Mouse (Mus musculus): ENCODE measurements around the gene Sars. TPM values are rescaled to one million over a fixed set of nuclear protein-coding genes. Genes with fewer than 3 reads are reported as not detected.

Gene Sars
- polyA plus RNA-seq, 1 experiment from 2014 or later = 124 TPM

- H3K36me3 ChIP-seq = peaks cover 3% of the 10 kb centered on the region; the same call in 1 of the 2 replicates
- H3K4me3 ChIP-seq (replicated peaks) = peak overlapping the region; percentile 72
- WGBS = 40% methylated on average over 2 of the region's 2 CpGs
- no peak overlapping the region for H3K27ac ChIP-seq
- H3K27me3 ChIP-seq (replicated peaks) = no peaks in the 10 kb centered on the region
- H3K4me2 ChIP-seq = peak overlapping the region; percentile 74
- peaks cover 27% of the 10 kb centered on the region for H3K4me1 ChIP-seq
- H3K9me3 ChIP-seq = no peaks in the 10 kb centered on the region
- no peak overlapping the region for H3K9ac ChIP-seq
- ATAC-seq (ENCODE audit: insufficient read depth, low FRiP score, low read depth) = no peak
These were observed 60.6 kb downstream of the Sars start for GRCm38 (mm10) chr3:108384425-108384824.

- under 1% methylated on average over 44 of the region's 44 CpGs for WGBS
- Histone ChIP-seq H3K27me3 (replicated peaks) (no peaks in the 10 kb centered on the region), H3K4me3 (replicated peaks) (peak within 1 kb of the TSS; percentile 72), H3K4me1 (peaks cover 24% of the 10 kb centered on the region), H3K4me2 (peak within 1 kb of the TSS; percentile 74), H3K9me3 (no peaks in the 10 kb centered on the region), H3K27ac (peak within 1 kb of the TSS; percentile 60; the same call in 1 of the 2 replicates), H3K9ac (peak within 1 kb of the TSS; percentile 21; the same call in 1 of the 2 replicates), H3K36me3 (peaks cover 3% of the 10 kb centered on the region; the same call in 1 of the 2 replicates)
- ATAC-seq (ENCODE audit: insufficient read depth, low FRiP score, low read depth) = peak; percentile 84
These were observed 61.3 kb downstream of the Sars start, which contains the start of gene Psrc1 for GRCm38 (mm10) chr3:108383485-108384354. TSS of gene Psrc1 (plus strand) at chr3:108383839.

GRCm38 (mm10) chr3:108381945-108382875 is 62.8 kb downstream of the Sars start:
- ATAC-seq (ENCODE audit: insufficient read depth, low FRiP score, low read depth) = no peak
- 58% methylated on average over 14 of the region's 14 CpGs for WGBS
- peak overlapping the region; percentile 21 for H3K27ac ChIP-seq
- no peaks in the 10 kb centered on the region for H3K27me3 ChIP-seq (replicated peaks)
- no peaks in the 10 kb centered on the region for H3K9me3 ChIP-seq
- no peak overlapping the region for H3K4me3 ChIP-seq (replicated peaks)
- peak overlapping the region; percentile 74 for H3K4me2 ChIP-seq
- no peak overlapping the region for H3K9ac ChIP-seq
- peaks cover 24% of the 10 kb centered on the region for H3K4me1 ChIP-seq
- H3K36me3 ChIP-seq = peaks cover 3% of the 10 kb centered on the region; the same call in 1 of the 2 replicates

- ATAC-seq (ENCODE audit: insufficient read depth, low FRiP score, low read depth) = no peak
- Histone ChIP-seq H3K4me1 (peaks cover 24% of the 10 kb centered on the region), H3K9me3 (no peaks in the 10 kb centered on the region), H3K4me2 (no peak overlapping the region), H3K27ac (no peak overlapping the region), H3K4me3 (replicated peaks) (no peak overlapping the region), H3K9ac (no peak overlapping the region), H3K27me3 (replicated peaks) (no peaks in the 10 kb centered on the region), H3K36me3 (no peaks in the 10 kb centered on the region)
- 76% methylated on average over 6 of the region's 6 CpGs for WGBS
These were observed 64.3 kb downstream of the Sars start for GRCm38 (mm10) chr3:108380695-108381094.

GRCm38 (mm10) chr3:108378875-108379663 is 65.9 kb downstream of the Sars start:
- H3K36me3 ChIP-seq = no peaks in the 10 kb centered on the region
- WGBS = 81% methylated on average over 7 of the region's 7 CpGs
- H3K27me3 ChIP-seq (replicated peaks) = no peaks in the 10 kb centered on the region
- ATAC-seq (ENCODE audit: insufficient read depth, low FRiP score, low read depth) = no peak
- H3K9me3 ChIP-seq = no peaks in the 10 kb centered on the region
- no peak overlapping the region for H3K9ac ChIP-seq
- no peak overlapping the region for H3K27ac ChIP-seq
- H3K4me3 ChIP-seq (replicated peaks) = no peak overlapping the region
- peaks cover 12% of the 10 kb centered on the region; the same call in 1 of the 2 replicates for H3K4me1 ChIP-seq
- no peak overlapping the region for H3K4me2 ChIP-seq

Other genes starting within 250 kb of the Sars start
- 3.7 and 4.2 TPM in 2 replicates for gene Cyb561d1, start 244.0 kb downstream of the Sars start, polyA plus RNA-seq (2015; fragmentation: Nextera tagmentation; extraction: Ambion mirVana)
- gene Atxn7l2, start 234.3 kb downstream of the Sars start, polyA plus RNA-seq (2015; fragmentation: Nextera tagmentation; extraction: Ambion mirVana) = 11.6 and 13.3 TPM in 2 replicates
- 0.23 and 0.48 TPM in 2 replicates for gene Sypl2, start 218.6 kb downstream of the Sars start, polyA plus RNA-seq (2015; fragmentation: Nextera tagmentation; extraction: Ambion mirVana)
- gene Psma5, start 188.3 kb downstream of the Sars start, polyA plus RNA-seq (2015; fragmentation: Nextera tagmentation; extraction: Ambion mirVana) = 254 and 273 TPM in 2 replicates
- 12.4 and 14.2 TPM in 2 replicates for gene Sort1, start 161.1 kb downstream of the Sars start, polyA plus RNA-seq (2015; fragmentation: Nextera tagmentation; extraction: Ambion mirVana)
- gene Mybphl, start 80.3 kb downstream of the Sars start, polyA plus RNA-seq (2015; fragmentation: Nextera tagmentation; extraction: Ambion mirVana) = not detected in 2 replicates
- gene Psrc1, start 61.4 kb downstream of the Sars start, polyA plus RNA-seq (2015; fragmentation: Nextera tagmentation; extraction: Ambion mirVana) = 34.9 and 38.9 TPM in 2 replicates
- 12.2 and 13.6 TPM in 2 replicates for gene Celsr2, start 29.7 kb downstream of the Sars start, polyA plus RNA-seq (2015; fragmentation: Nextera tagmentation; extraction: Ambion mirVana)
- gene 1700013F07Rik, start 88.9 kb upstream of the Sars start, polyA plus RNA-seq (2015; fragmentation: Nextera tagmentation; extraction: Ambion mirVana) = 0.41 and 0.46 TPM in 2 replicates
- 33.7 and 45.1 TPM in 2 replicates for gene 5330417C22Rik, start 91.3 kb upstream of the Sars start, polyA plus RNA-seq (2015; fragmentation: Nextera tagmentation; extraction: Ambion mirVana)
- gene Tmem167b, start 117.3 kb upstream of the Sars start, polyA plus RNA-seq (2015; fragmentation: Nextera tagmentation; extraction: Ambion mirVana) = 38.3 and 40.0 TPM in 2 replicates
- 43.5 and 44.7 TPM in 2 replicates for gene Taf13, start 126.5 kb upstream of the Sars start, polyA plus RNA-seq (2015; fragmentation: Nextera tagmentation; extraction: Ambion mirVana)
- gene Wdr47, start 146.1 kb upstream of the Sars start, polyA plus RNA-seq (2015; fragmentation: Nextera tagmentation; extraction: Ambion mirVana) = 10.8 and 11.6 TPM in 2 replicates
- gene Clcc1, start 208.7 kb upstream of the Sars start, polyA plus RNA-seq (2015; fragmentation: Nextera tagmentation; extraction: Ambion mirVana) = 79.7 and 86.4 TPM in 2 replicates

All from stomach, embryonic 15.5 days (tissue).